Mouse (Mus musculus) neural tube, embryonic 11.5 days (tissue): ENCODE measurements around the gene Med22. TPM values are rescaled to one million over a fixed set of nuclear protein-coding genes. Genes with fewer than 3 reads are reported as not detected.

Experiments used
- ATAC-seq: fragments of 200-750 bp; cut with Nextera tagmentation; 2 replicates; pipeline ENCODE4 v1.8.0; 2017; ENCODE audit warnings: moderate number of reproducible peaks, mild to moderate bottlenecking, moderate TSS enrichment, moderate library complexity; ENCODE audit not compliant: insufficient read depth, low FRiP score, low TSS enrichment
- DNase-seq: peaks from one replicate; pipeline ENCODE4 v3.0.0-alpha.2; 2015; ENCODE audit warnings: low spot score
- H3K27ac ChIP-seq: fragments of 300-500 bp; sonication (generic); 2 replicates; pipeline ENCODE4 v1.5.1; 2014; ENCODE audit warnings: low read depth, mild to moderate bottlenecking, low read length
- H3K27me3 ChIP-seq: fragments of 300-500 bp; sonication (generic); 2 replicates; pipeline ENCODE4 v1.6.1; 2014; ENCODE audit warnings: mild to moderate bottlenecking, low read length, mixed read lengths; ENCODE audit not compliant: control insufficient read depth, insufficient read depth
- H3K36me3 ChIP-seq: fragments of 300-500 bp; sonication (generic); 2 replicates; pipeline ENCODE4 v1.6.1; 2014; ENCODE audit warnings: mild to moderate bottlenecking, low read length, moderate library complexity, mixed read lengths; ENCODE audit not compliant: control insufficient read depth, insufficient read depth
- H3K4me1 ChIP-seq: fragments of 300-500 bp; sonication (generic); 2 replicates; pipeline ENCODE4 v1.6.1; 2014; ENCODE audit warnings: low read length, mixed read lengths; ENCODE audit not compliant: control insufficient read depth, insufficient read depth
- H3K4me2 ChIP-seq: fragments of 300-500 bp; sonication (generic); 2 replicates; pipeline ENCODE4 v1.6.1; 2014; ENCODE audit warnings: low read depth, mild to moderate bottlenecking, moderate library complexity
- H3K4me3 ChIP-seq: fragments of 300-500 bp; sonication (generic); 2 replicates; pipeline ENCODE4 v1.5.1; 2014; ENCODE audit warnings: low read depth, low read length
- H3K9ac ChIP-seq: fragments of 300-500 bp; sonication (generic); 2 replicates; pipeline ENCODE4 v1.6.1; 2014; ENCODE audit warnings: mild to moderate bottlenecking, low read length
- H3K9me3 ChIP-seq: fragments of 300-500 bp; sonication (generic); 2 replicates; pipeline ENCODE4 v1.6.1; 2016; ENCODE audit warnings: low read length; ENCODE audit not compliant: control insufficient read depth
- WGBS: fragments of 180-500 bp; shearing (Covaris S2); extraction: QIAGEN DNeasy Blood & Tissue Kit; methylation state at CpG from one replicate; pipeline ENCODE4 v1.1.7; 2014; 5-methylcytosine and 5-hydroxymethylcytosine counted together
- polyA plus RNA-seq: library from polyadenylated mRNA; unstranded; fragments of >200 nt; fragmentation: Nextera tagmentation; extraction: Ambion mirVana; gene quantifications from 2 replicates; pipeline ENCODE4 v1.2.1, GENCODE M21; 2014

Med22 gene
- polyA plus RNA-seq, 1 experiment from 2014 or later, result 96.8 TPM

- peaks cover 28% of the 10 kb centered on the region for H3K4me1 ChIP-seq
- under 1% methylated on average over 32 of the region's 37 CpGs for WGBS
These were observed 703 bp upstream of the Med22 start for GRCm38 (mm10) chr2:26910994-26911765.

DNA sequence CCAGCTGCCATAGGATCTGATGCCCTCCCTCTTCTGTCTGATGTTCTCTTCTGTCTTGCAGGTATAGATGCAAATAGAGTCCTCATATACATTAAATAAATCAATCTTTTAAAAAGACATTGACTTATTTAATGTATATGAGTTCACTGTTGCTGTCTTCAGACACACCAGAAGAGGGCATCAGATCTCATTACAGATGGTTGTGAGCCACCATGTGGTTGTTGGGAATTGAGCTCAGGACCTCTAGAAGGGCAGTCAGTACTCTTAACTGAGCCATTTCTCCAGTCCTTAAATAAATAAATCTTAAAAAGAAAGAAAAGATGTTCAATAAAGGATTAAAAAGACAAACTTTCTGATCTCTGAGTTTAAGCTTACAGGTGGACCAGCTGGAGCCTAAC, 1.1 kb downstream of the Med22 start:
- Histone ChIP-seq H3K36me3 (peaks cover 30% of the 10 kb centered on the region), H3K27me3 (no peaks in the 10 kb centered on the region), H3K27ac (no peak overlapping the region), H3K4me2 (peak overlapping the region; percentile 55), H3K9ac (peak overlapping the region; percentile 75), H3K4me3 (peak overlapping the region; percentile 94), H3K9me3 (no peaks in the 10 kb centered on the region), H3K4me1 (peaks cover 23% of the 10 kb centered on the region)
- no peak for DNase-seq
- no peak for ATAC-seq

More at GRCm38 (mm10) chr2:26910994-26911765, 703 bp upstream of the Med22 start:
- no peaks in the 10 kb centered on the region for H3K9me3 ChIP-seq
- H3K4me3 ChIP-seq, result peak overlapping the region; percentile 94
- peak overlapping the region; percentile 95 for H3K9ac ChIP-seq
- H3K4me2 ChIP-seq, result peak overlapping the region; percentile 99
- H3K27me3 ChIP-seq, result no peaks in the 10 kb centered on the region
- DNase-seq (peak; percentile 81), ATAC-seq (peak; percentile 54; the same call in 1 of the 2 replicates)
- peak overlapping the region; percentile 89 for H3K27ac ChIP-seq
- H3K36me3 ChIP-seq, result peaks cover 24% of the 10 kb centered on the region

- no peak for DNase-seq
- H3K36me3 ChIP-seq, result peaks cover 29% of the 10 kb centered on the region
- ATAC-seq, result no peak
- H3K27ac ChIP-seq, result no peak overlapping the region
- H3K4me1 ChIP-seq, result peaks cover 26% of the 10 kb centered on the region
- no peaks in the 10 kb centered on the region for H3K9me3 ChIP-seq
- WGBS, result 91% methylated on average over 18 of the region's 18 CpGs
- peak overlapping the region; percentile 10; the same call in 1 of the 2 replicates for H3K4me3 ChIP-seq
- no peaks in the 10 kb centered on the region for H3K27me3 ChIP-seq
- H3K9ac ChIP-seq, result peak overlapping the region; percentile 29; the same call in 1 of the 2 replicates
- H3K4me2 ChIP-seq, result peak overlapping the region; percentile 55
These were observed 1.6 kb downstream of the Med22 start for GRCm38 (mm10) chr2:26908710-26909386.

DNA sequence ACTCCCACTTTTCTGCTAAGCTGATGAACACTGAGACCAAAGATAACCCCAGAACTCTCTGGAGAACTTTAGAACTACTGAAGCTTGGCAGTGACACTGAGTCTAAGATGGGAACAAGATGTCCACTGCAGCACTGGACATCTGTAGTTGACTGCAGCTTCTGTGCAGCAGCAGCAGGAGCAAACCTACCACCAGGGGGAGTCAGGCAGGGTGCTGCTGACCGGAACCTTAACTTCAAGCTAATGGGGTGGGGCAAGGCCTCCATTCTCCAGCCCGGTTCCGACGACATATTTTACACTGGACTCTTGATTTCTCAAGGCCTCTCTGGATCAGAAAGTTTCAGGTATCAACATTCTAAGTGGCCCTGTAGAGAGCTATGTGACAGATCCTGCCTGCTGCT, 3.4 kb downstream of the Med22 start:
- Histone ChIP-seq H3K4me3 (no peak overlapping the region), H3K9ac (no peak overlapping the region), H3K4me2 (no peak overlapping the region), H3K9me3 (no peaks in the 10 kb centered on the region), H3K36me3 (peaks cover 20% of the 10 kb centered on the region), H3K27me3 (no peaks in the 10 kb centered on the region), H3K4me1 (peaks cover 25% of the 10 kb centered on the region), H3K27ac (no peak overlapping the region)
- DNase-seq (peak; percentile 40), ATAC-seq (no peak)
- 63% methylated on average over 4 of the region's 4 CpGs for WGBS

DNA sequence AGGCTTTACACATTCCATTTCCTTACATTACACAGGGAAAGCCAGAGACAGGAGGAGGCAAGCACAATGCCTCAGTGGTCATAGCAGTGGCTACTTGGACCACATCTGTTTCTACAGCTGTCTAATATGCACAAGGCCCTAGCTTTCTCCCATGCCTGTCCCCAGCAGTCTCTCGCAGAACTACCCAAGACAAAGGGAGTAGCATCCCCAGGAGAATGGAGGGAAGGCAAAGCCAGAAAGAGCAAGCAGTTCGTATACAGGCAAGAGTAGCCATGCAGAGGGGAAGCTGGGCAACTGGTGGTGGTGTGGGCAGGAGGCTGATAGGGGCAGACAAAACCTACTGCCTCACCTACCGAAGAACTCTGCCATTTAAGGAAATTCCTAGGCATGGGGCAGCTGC, 4.0 kb downstream of the Med22 start:
- ATAC-seq (no peak), DNase-seq (no peak)
- Histone ChIP-seq H3K4me2 (no peak overlapping the region), H3K27ac (no peak overlapping the region), H3K9ac (no peak overlapping the region), H3K9me3 (no peaks in the 10 kb centered on the region), H3K36me3 (peaks cover 18% of the 10 kb centered on the region), H3K27me3 (no peaks in the 10 kb centered on the region), H3K4me3 (no peak overlapping the region), H3K4me1 (peaks cover 25% of the 10 kb centered on the region)
- 94% methylated on average over 3 of the region's 3 CpGs for WGBS

DNA sequence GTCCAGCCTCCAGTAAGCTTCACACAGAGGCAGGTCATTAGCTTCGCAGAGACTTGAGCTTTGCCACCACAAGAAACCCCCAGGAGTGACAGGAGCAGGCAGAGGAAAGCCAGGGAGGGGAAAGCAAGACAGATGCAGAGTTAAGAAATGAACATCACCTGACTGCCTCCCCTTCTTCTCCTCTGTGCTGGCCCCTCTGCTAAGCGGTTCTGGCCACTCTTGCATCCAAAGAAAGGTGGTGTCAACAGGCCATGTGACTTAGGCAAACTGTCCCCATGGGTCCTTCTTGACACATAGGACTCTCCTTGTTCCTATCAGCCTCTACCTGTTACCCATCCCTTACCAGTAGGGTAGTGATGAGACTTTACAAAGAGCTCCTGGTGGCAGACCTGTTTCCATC, 4.5 kb downstream of the Med22 start:
- no peak overlapping the region for H3K27ac ChIP-seq
- no peaks in the 10 kb centered on the region for H3K27me3 ChIP-seq
- H3K9ac ChIP-seq, result no peak overlapping the region
- 86% methylated on average over 2 of the region's 2 CpGs for WGBS
- H3K4me3 ChIP-seq, result no peak overlapping the region
- H3K4me2 ChIP-seq, result no peak overlapping the region
- peaks cover 25% of the 10 kb centered on the region for H3K4me1 ChIP-seq
- no peaks in the 10 kb centered on the region for H3K9me3 ChIP-seq
- ATAC-seq (no peak), DNase-seq (no peak)
- peaks cover 18% of the 10 kb centered on the region for H3K36me3 ChIP-seq

GRCm38 (mm10) chr2:26903311-26903710, 7.2 kb downstream of the Med22 start:
- ATAC-seq (no peak), DNase-seq (no peak)
- Histone ChIP-seq H3K9ac (peak overlapping the region; percentile 75), H3K9me3 (no peaks in the 10 kb centered on the region), H3K27me3 (no peaks in the 10 kb centered on the region), H3K4me1 (peaks cover 13% of the 10 kb centered on the region), H3K27ac (peak overlapping the region; percentile 69), H3K4me3 (peak overlapping the region; percentile 89), H3K36me3 (peaks cover 27% of the 10 kb centered on the region), H3K4me2 (peak overlapping the region; percentile 77)
- 12% methylated on average over 7 of the region's 7 CpGs for WGBS

DNA sequence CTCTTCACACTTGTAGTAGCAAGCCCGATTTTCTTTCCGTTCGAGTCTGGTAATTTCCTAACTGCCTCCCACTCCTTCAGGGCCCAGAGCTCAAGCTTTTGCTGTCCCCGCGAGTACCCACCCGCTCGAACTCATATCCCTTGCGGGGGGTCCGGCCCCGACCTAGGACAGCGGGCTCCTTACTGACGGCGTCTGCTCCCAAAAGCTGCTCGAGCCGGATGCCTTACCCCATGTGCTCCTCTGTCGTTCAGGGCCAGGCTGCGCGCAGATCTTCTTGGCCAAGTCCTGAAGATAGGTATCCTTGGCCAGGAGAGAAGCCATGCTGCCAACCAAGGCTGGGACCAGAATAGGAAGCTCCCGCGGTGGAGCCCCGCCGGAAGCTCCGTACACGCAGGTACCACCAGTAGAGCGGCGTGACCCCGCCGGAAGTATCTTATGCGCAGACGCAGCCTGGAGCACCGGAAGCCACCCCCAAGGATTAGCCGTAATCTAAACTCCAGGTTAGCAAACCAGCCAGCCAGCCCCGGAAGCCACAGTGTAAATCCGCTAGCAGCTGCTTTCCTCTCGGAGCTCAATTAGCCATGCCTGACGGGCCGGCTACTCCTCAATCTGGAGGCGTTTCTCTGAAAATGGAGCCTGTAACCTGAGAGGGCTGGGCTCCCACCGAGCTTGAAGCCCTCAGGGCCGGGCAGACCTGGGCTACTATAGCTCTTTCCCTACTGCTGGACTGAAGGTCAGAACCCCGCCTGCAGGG, 7.8 kb downstream of the Med22 start, which contains the start of gene Surf6:
Gene Surf6 (minus strand): TSS at position 413 of the 754 bp plus-strand sequence.
- Histone ChIP-seq H3K36me3 (peaks cover 24% of the 10 kb centered on the region), H3K4me2 (peak within 1 kb of the TSS; percentile 77), H3K4me3 (peak within 1 kb of the TSS; percentile 89), H3K27me3 (no peaks in the 10 kb centered on the region), H3K4me1 (peaks cover 13% of the 10 kb centered on the region), H3K9me3 (no peaks in the 10 kb centered on the region), H3K27ac (peak within 1 kb of the TSS; percentile 69), H3K9ac (peak within 1 kb of the TSS; percentile 75)
- ATAC-seq, result peak; percentile 84
- 0% methylated on average over 41 of the region's 41 CpGs for WGBS
- DNase-seq, result peak; percentile 95
